ENCODE assay signal across 7 mouse cellular contexts in genomic region chr12:32819823-32820605, GRCm38 (mm10). TPM values are rescaled to one million over a fixed set of nuclear protein-coding genes. Genes with fewer than 3 reads are reported as not detected.
DNase-seq lines count a peak whose midpoint lies in the region; ATAC-seq lines count a peak whose summit lies in the region.

No protein-coding gene starts in this region.

- no peaks in the 10 kb centered on the region for H3K9me3 ChIP-seq in embryonic facial prominence, embryonic 12.5 days
- H3K9me3 ChIP-seq in limb, embryonic 11.5 days (ENCODE audit: control insufficient read depth, low read length) = no peaks in the 10 kb centered on the region
- no peaks in the 10 kb centered on the region for H3K9me3 ChIP-seq in midbrain, embryonic 14.5 days (ENCODE audit: control insufficient read depth, low read length)

- H3K27ac ChIP-seq in embryonic facial prominence, embryonic 12.5 days = peak overlapping the region; percentile 97
- peak overlapping the region; percentile 87 for H3K27ac ChIP-seq in limb, embryonic 11.5 days (replicated peaks; ENCODE audit: low read depth, low read length)
- peak overlapping the region; percentile 97 for H3K27ac ChIP-seq in midbrain, embryonic 14.5 days (replicated peaks; ENCODE audit: low read depth, low read length)

- no peaks in the 10 kb centered on the region for H3K27me3 ChIP-seq in embryonic facial prominence, embryonic 12.5 days
- H3K27me3 ChIP-seq in limb, embryonic 11.5 days (ENCODE audit: control insufficient read depth, insufficient read depth, low read length) = no peaks in the 10 kb centered on the region
- H3K27me3 ChIP-seq in midbrain, embryonic 14.5 days (ENCODE audit: control insufficient read depth, insufficient read depth, low read length) = no peaks in the 10 kb centered on the region

- H3K9ac ChIP-seq in embryonic facial prominence, embryonic 12.5 days = peak overlapping the region; percentile 74
- peak overlapping the region; percentile 65 for H3K9ac ChIP-seq in limb, embryonic 11.5 days (ENCODE audit: low read length)
- peak overlapping the region; percentile 77 for H3K9ac ChIP-seq in midbrain, embryonic 14.5 days (replicated peaks; ENCODE audit: low read length)

- DNase-seq in adrenal gland, postnatal 25 days = peak; percentile 99
- DNase-seq in heart, adult 11 months = peak; percentile 100
- peak; percentile 99 for DNase-seq in kidney, adult 18-20 months
- peak; percentile 99 for DNase-seq in limb, embryonic 11.5 days (ENCODE audit: low spot score)
- peak; percentile 98 for DNase-seq in midbrain, embryonic 14.5 days
- peak; percentile 98 for DNase-seq in spleen, adult 18-20 months

- WGBS in embryonic facial prominence, embryonic 12.5 days = under 1% methylated on average over 80 of the region's 80 CpGs
- WGBS in limb, embryonic 11.5 days = under 1% methylated on average over 43 of the region's 80 CpGs
- WGBS in midbrain, embryonic 14.5 days = under 1% methylated on average over 79 of the region's 80 CpGs

- ATAC-seq in embryonic facial prominence, embryonic 12.5 days (ENCODE audit: insufficient number of reproducible peaks, insufficient read depth, low FRiP score, low TSS enrichment) = peak; percentile 96
- ATAC-seq in limb, embryonic 11.5 days (ENCODE audit: insufficient number of reproducible peaks, low FRiP score, low TSS enrichment, low read depth) = peak; percentile 99
- ATAC-seq in midbrain, embryonic 14.5 days (ENCODE audit: low FRiP score, low TSS enrichment) = peak; percentile 97

- peak overlapping the region; percentile 76 for H3K4me3 ChIP-seq in embryonic facial prominence, embryonic 12.5 days
- H3K4me3 ChIP-seq in limb, embryonic 11.5 days (ENCODE audit: low read depth, low read length) = peak overlapping the region; percentile 75
- H3K4me3 ChIP-seq in midbrain, embryonic 14.5 days (replicated peaks; ENCODE audit: low read depth, low read length) = peak overlapping the region; percentile 92

- no peaks in the 10 kb centered on the region for H3K36me3 ChIP-seq in embryonic facial prominence, embryonic 12.5 days
- H3K36me3 ChIP-seq in limb, embryonic 11.5 days (ENCODE audit: control insufficient read depth, insufficient read depth, low read length) = 0 out of 2 replicates have a peak, but pooled peaks cover 4% of the 10 kb centered on the region
- peaks cover 2% of the 10 kb centered on the region; the same call in 1 of the 2 replicates for H3K36me3 ChIP-seq in midbrain, embryonic 14.5 days (ENCODE audit: control insufficient read depth, insufficient read depth, low read length)

- peaks cover 13% of the 10 kb centered on the region; the same call in 1 of the 2 replicates for H3K4me1 ChIP-seq in embryonic facial prominence, embryonic 12.5 days
- 0 out of 2 replicates have a peak, but pooled peaks cover 3% of the 10 kb centered on the region for H3K4me1 ChIP-seq in limb, embryonic 11.5 days (ENCODE audit: control insufficient read depth, insufficient read depth, low read length)
- H3K4me1 ChIP-seq in midbrain, embryonic 14.5 days (ENCODE audit: control insufficient read depth, insufficient read depth, low read length) = peaks cover 3% of the 10 kb centered on the region; the same call in 1 of the 2 replicates

- peak overlapping the region; percentile 68 for H3K4me2 ChIP-seq in embryonic facial prominence, embryonic 12.5 days (replicated peaks)
- peak overlapping the region; percentile 59 for H3K4me2 ChIP-seq in limb, embryonic 11.5 days (ENCODE audit: low read depth, severe bottlenecking)
- peak overlapping the region; percentile 75 for H3K4me2 ChIP-seq in midbrain, embryonic 14.5 days (ENCODE audit: low read length)

RNA-seq across cellular contexts. Expression of gene Nampt, which starts 0.7 kb away (rescaled TPM):
- 95.2 and 98.7 TPM in 2 replicates for total RNA-seq in adrenal gland, postnatal 25 days (2021)
- 22.3 and 25.3 TPM in 2 replicates for polyA plus RNA-seq in embryonic facial prominence, embryonic 12.5 days (2016; fragmentation: Nextera tagmentation; extraction: Ambion mirVana)
- polyA plus RNA-seq in limb, embryonic 11.5 days (2014; fragmentation: Nextera tagmentation; extraction: Ambion mirVana) = 32.7 and 33.0 TPM in 2 replicates
- polyA plus RNA-seq in midbrain, embryonic 14.5 days (2014; fragmentation: Nextera tagmentation; extraction: Ambion mirVana) = 32.1 and 45.7 TPM in 2 replicates

Comparison
In these comparisons a context has a peak if more than half of its experiments do, and no peak if none do; other contexts are left out.
1. Peak in every context shown above with its lines: DNase-seq, ATAC-seq, H3K4me3 ChIP-seq and H3K27ac ChIP-seq.